Mouse (Mus musculus): ENCODE measurements around the gene Acadvl. TPM values are rescaled to one million over a fixed set of nuclear protein-coding genes. Genes with fewer than 3 reads are reported as not detected.

Acadvl gene
- total RNA-seq, 2 experiments from 2014 or later = 50.7 to 53.6 TPM

- DNase-seq (ENCODE audit: low spot score in 2 of 2) = peak; percentile 97
- intact Hi-C loops (cut with DNase I) = no loop called here
These were observed 24.1 kb downstream of the Acadvl start, which contains the start of gene Gabarap for GRCm38 (mm10) chr11:69990850-69991691. Gene Gabarap, plus strand, starts transcription at chr11:69991143.

DNA sequence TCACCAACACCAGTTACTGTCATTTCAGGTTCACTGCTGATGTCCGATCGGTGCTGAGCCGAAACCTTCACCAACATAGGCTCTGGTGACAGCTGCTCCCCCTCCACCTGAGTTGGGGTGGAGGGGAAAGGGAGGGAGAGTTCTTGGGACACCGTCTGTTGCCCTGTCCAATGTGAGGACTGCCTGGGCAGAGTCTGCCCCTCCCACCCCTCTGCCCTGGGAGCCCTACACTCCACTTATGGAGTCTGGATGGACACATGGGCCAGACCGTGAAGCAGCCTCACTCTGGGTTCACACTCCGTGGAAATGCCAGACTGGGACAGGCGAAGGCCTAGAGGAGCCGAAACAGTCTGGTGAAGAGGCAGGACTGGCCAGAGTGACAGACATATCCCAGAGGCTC is 25.3 kb downstream of the Acadvl start:
- DNase-seq (ENCODE audit: low spot score in 2 of 2) = no peak
- intact Hi-C loops (cut with DNase I) = no loop called here

- DNase-seq (ENCODE audit: low spot score in 2 of 2) = no peak
- intact Hi-C loops (cut with DNase I) = no loop called here
These were observed 30.8 kb downstream of the Acadvl start for GRCm38 (mm10) chr11:69984431-69984830.

DNA sequence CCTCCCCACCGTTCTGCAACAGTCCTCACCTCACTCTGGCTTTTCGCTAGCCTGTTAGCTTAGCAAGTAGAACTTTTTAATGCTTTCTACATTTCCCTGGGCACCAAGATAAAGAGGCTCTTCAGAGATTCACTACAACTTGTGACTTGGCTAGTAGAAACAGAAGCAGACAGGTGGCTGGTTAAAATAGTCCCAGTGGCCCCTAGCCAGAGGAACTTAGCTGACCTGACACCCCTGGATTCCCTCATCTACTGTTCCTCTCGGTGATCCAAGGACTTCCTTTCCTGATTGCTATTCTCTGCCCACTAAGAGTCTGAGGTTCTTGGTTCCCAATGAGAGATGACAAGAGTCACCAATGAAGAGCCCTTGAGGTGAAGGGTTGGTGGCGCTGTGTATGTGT is 31.8 kb downstream of the Acadvl start:
- no peak for DNase-seq (ENCODE audit: low spot score in 2 of 2)
- intact Hi-C loops (cut with DNase I) = no loop called here

DNA sequence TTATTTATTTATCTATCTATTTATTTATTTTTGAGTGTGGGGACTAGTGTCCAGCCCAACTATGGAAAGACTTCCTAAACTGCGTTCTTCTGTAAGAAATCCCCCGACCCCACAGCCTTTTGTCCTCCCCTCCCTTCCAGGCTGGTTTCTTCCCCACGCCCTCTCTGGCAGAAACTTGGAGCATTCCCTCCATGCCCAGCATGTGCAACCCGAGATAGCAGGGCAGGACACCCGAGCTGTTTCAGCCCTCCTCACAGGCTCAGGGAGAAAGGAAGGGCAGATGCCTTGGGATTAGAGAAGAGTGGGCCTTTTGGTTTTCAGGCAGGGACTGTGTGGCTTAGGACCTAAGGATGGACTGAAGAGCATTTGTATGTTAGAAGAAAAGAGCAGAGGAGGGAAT is 32.3 kb downstream of the Acadvl start:
- DNase-seq (ENCODE audit: low spot score in 2 of 2) = no peak
- intact Hi-C loops (cut with DNase I) = no loop called here

GRCm38 (mm10) chr11:69982225-69982624 is 33.0 kb downstream of the Acadvl start, which contains the start of gene Elp5:
Gene Elp5, minus strand, starts transcription at chr11:69982517.
- intact Hi-C loops (cut with DNase I) = no loop called here
- no peak for DNase-seq (ENCODE audit: low spot score in 2 of 2)

DNA sequence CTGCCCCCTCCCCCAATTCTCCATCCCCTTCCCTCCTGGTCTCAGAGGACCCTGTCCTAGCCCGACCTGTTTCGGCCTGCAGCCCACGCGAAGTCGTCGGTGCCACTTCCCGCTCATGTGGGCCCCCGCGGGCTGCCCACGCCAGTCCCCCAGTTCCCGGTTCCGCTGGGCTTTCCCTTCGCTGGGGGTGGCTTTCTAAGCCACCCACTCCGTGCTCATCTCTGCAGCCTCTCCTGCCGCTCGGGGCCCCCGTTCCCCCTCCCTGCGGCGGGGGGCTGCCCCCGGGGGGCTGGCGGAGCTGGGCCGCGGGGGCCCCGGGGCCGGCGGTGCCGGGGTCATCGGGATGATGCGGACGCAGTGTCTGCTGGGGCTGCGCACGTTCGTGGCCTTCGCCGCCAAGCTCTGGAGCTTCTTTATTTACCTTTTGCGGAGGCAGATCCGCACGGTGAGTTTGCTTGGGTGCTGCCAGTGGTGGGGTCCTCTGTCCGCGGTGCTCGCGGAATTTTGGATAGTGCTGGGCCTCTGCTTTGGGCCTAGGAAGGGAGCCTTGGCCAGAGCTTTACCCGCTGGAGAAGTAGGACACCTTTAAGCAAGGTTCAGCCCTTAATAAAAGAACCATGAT is 34.0 kb downstream of the Acadvl start, which contains the start of gene Ctdnep1:
TSS of gene Ctdnep1 (plus strand) at position 16 of the 622 bp plus-strand sequence.
- no peak for DNase-seq (ENCODE audit: low spot score in 2 of 2)
- intact Hi-C loops (cut with DNase I) = no loop called here

GRCm38 (mm10) chr11:69980196-69981140 is 34.7 kb downstream of the Acadvl start:
- intact Hi-C loops (cut with DNase I) = no loop called here
- peak; percentile 98 to 99 for DNase-seq (ENCODE audit: low spot score in 2 of 2)

DNA sequence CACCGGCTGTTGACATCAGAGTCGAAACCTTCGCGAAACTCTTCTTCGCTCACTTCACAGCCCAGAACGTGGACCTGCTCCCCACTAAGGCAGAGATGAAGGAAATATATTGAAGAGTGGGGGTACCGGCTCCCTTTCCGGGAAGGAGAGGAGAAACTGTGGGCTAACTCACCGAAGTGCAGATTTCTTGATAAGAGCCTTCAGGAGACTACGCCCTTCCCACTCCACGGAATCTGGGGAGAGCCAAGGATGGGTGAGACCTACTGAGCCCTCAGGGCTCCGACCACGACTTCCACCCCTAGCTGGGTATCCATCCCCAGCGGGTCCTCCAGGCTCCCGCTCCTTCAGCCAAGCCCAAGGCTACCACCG is 35.4 kb downstream of the Acadvl start:
- intact Hi-C loops (cut with DNase I) = no loop called here
- no peak for DNase-seq (ENCODE audit: low spot score in 2 of 2)

DNA sequence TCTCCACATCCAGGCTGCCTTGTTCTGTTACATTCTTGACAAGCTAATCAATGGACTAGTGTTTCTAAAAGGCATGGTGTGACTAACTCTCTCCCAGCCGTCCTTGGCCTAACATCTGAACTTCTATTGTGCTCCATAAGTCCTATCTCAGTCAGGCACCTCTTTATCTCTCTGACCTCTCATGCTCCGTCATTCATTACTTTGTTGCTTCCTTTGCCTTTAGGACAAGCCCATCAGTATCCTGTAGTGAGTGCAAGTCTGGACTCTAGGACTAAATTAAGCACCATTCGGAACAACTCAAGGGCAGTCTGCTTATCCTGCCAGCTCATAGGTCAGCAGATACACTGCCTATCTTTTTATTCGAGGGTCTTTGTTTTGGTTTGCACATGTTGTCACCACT is 38.9 kb downstream of the Acadvl start:
- intact Hi-C loops (cut with DNase I) = no loop called here
- no peak for DNase-seq (ENCODE audit: low spot score in 2 of 2)

- intact Hi-C loops (cut with DNase I) = no loop called here
- no peak for DNase-seq (ENCODE audit: low spot score in 2 of 2)
These were observed 40.3 kb downstream of the Acadvl start for GRCm38 (mm10) chr11:69974907-69975306.

DNA sequence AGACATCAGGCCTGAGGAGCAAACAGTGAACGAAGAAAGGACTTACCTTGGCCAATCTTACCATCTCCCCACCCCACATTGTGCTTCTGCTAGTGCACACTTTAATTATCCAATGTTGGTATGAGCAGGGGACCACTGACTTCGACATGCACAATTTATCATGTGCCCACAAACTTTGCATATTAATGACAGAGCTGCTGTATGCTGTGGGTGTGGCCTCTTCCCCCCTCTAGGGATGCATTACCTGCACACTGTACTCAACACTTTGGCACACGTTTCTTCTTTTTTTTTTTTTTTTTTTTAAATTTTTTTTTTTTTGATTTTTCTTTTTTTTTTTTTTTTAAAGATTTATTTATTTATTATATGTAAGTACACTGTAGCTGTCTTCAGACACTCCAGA is 44.4 kb downstream of the Acadvl start:
- intact Hi-C loops (cut with DNase I) = no loop called here
- no peak for DNase-seq (ENCODE audit: low spot score in 2 of 2)

DNA sequence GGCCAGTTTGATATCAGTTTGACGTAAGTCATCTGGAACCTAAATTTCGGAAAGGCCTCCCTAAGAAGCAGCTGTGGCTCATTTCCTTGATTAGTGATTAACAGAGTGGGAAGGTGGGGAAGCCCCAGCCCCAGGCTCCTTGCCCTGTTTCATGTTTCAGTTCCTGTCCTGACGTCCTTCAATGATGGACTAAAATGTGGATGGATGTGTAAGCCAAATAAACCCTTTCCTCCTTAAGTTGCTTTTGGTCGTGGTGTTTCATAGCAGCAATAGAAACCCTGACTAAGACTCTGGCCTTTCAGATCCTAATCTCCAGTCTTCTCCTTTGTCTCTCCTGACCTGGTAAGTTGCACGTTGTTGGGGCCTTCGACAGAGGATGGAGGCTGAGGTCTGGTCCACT is 45.0 kb downstream of the Acadvl start:
- no peak for DNase-seq (ENCODE audit: low spot score in 2 of 2)
- intact Hi-C loops (cut with DNase I) = no loop called here

DNA sequence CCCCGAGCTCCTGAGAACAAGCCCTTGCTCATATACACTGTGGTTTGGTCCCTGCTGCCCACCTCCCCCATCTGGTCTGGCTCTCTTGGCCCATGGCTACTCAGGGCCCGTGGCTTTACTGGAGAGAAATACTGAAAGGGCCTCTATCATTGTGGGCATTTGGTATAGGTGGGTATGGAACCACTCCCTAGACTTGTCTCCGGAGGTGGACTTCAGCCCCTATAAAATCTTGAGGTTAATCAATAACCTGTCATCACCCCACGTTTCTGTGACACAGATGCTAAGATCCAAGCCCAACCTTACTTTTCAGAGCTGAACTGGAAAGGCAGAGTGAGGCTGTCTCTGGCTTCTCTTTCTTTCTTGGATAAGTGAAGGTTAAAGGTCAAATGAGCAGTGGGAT is 46.4 kb downstream of the Acadvl start:
- intact Hi-C loops (cut with DNase I) = no loop called here
- DNase-seq (ENCODE audit: low spot score in 2 of 2) = no peak

- DNase-seq (ENCODE audit: low spot score in 2 of 2) = no peak
- intact Hi-C loops (cut with DNase I) = no loop called here
These were observed 48.2 kb downstream of the Acadvl start for GRCm38 (mm10) chr11:69966860-69967517.

- no peak for DNase-seq (ENCODE audit: low spot score in 2 of 2)
- intact Hi-C loops (cut with DNase I) = no loop called here
These were observed 49.0 kb downstream of the Acadvl start for GRCm38 (mm10) chr11:69966006-69966859.

GRCm38 (mm10) chr11:69965271-69966005 is 49.8 kb downstream of the Acadvl start:
- DNase-seq (ENCODE audit: low spot score in 2 of 2) = no peak
- intact Hi-C loops (cut with DNase I) = no loop called here
